Mouse (Mus musculus) stomach, embryonic 16.5 days (tissue): ENCODE measurements at regions not wholly inside any gene's neighbourhood (a gene's known extent, or its start where the extent isn't known, plus 50 kb on each side); places are given as distances from the start of the nearest gene placed in this dataset.
A peak's percentile ranks its signal among the peaks of the same experiment; 100 is the strongest.

Source experiments
- ATAC-seq: fragments of 200-750 bp; cut with Nextera tagmentation; 2 replicates; pipeline ENCODE4 v1.8.0; 2017; ENCODE audit warnings: moderate number of reproducible peaks, moderate TSS enrichment; ENCODE audit not compliant: insufficient read depth, low FRiP score
- H3K27ac ChIP-seq: fragments of 300-500 bp; sonication (generic); 2 replicates; pipeline ENCODE4 v1.5.1; 2014; ENCODE audit warnings: low read length
- H3K27me3 ChIP-seq: fragments of 300-500 bp; sonication (generic); 2 replicates; pipeline ENCODE4 v1.6.1; 2014; ENCODE audit warnings: low read length, control low read depth, mixed read lengths; ENCODE audit not compliant: control insufficient read depth, insufficient read depth
- H3K36me3 ChIP-seq: fragments of 300-500 bp; sonication (generic); 2 replicates; pipeline ENCODE4 v1.6.1; 2014; ENCODE audit warnings: low read length; ENCODE audit not compliant: control insufficient read depth, insufficient read depth
- H3K4me1 ChIP-seq: fragments of 300-500 bp; sonication (generic); 2 replicates; pipeline ENCODE4 v1.6.1; 2014; ENCODE audit warnings: low read length, control low read depth, mixed read lengths; ENCODE audit not compliant: control insufficient read depth, insufficient read depth
- H3K4me2 ChIP-seq: fragments of 300-500 bp; sonication (generic); 2 replicates; pipeline ENCODE4 v1.6.1; 2014; ENCODE audit warnings: low read depth, low read length, mixed read lengths
- H3K4me3 ChIP-seq: fragments of 300-500 bp; sonication (generic); replicated peaks from 2 replicates; pipeline ENCODE4 v1.5.1; 2014; ENCODE audit warnings: mild to moderate bottlenecking, low read length
- H3K9ac ChIP-seq: fragments of 300-500 bp; sonication (generic); 2 replicates; pipeline ENCODE4 v1.6.1; 2014; ENCODE audit warnings: low read length
- H3K9me3 ChIP-seq: fragments of 300-500 bp; sonication (generic); replicated peaks from 2 replicates; pipeline ENCODE4 v1.6.1; 2016; ENCODE audit warnings: low read length, control low read depth; ENCODE audit not compliant: control insufficient read depth
- WGBS: fragments of 180-500 bp; shearing (Covaris S2); extraction: QIAGEN DNeasy Blood & Tissue Kit; methylation state at CpG from one replicate; pipeline ENCODE4 v1.1.7; 2014; 5-methylcytosine and 5-hydroxymethylcytosine counted together

DNA sequence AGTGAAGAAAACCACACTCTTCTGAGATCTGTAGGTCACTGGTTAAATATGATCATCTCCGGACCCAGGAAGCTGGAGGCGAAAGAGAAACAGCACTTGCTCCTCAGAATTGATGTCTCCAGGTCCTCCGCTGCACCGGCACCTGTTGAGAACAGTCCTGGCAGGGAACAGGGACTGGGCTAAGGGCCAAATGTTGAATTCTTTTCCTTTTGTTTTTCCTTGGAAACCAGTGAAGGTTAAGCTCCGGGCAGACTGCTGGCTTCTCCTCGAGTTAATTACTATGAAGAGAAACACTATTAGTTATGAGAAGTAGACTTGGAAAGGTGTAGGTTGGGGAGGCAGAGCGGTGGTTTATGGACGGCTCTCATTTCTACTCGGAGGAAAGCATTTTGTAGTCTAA, 242.7 kb downstream of the Rngtt start:
- Histone ChIP-seq H3K27ac (no peak overlapping the region), H3K4me1 (peaks cover 5% of the 10 kb centered on the region; the same call in 1 of the 2 replicates), H3K4me2 (no peak overlapping the region), H3K36me3 (no peaks in the 10 kb centered on the region), H3K9ac (no peak overlapping the region), H3K27me3 (no peaks in the 10 kb centered on the region), H3K9me3 (no peaks in the 10 kb centered on the region), H3K4me3 (no peak overlapping the region)
- WGBS = 53% methylated on average over 9 of the region's 9 CpGs
- ATAC-seq = no peak

DNA sequence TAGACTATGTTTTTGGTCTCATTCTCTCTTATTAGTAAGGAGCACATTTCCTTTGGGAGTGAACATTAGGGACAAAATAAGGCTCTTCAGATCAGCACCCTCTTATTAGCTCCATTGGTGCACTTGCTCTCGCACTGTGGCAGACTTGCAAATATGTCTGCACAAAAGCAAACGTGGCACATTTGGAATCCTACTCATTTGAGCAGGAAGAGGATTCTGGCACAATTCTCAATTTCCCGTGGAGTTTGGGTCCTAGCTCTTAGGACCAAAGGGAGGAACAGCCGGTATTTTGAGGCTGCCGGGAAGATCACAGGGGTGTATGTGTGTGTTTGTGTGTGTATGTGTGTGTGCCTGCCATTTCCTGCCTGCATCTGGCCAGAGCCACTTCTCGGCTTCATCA, 244.5 kb downstream of the Rngtt start:
- H3K27ac ChIP-seq = no peak overlapping the region
- no peak overlapping the region for H3K9ac ChIP-seq
- H3K9me3 ChIP-seq = no peaks in the 10 kb centered on the region
- no peaks in the 10 kb centered on the region for H3K27me3 ChIP-seq
- no peak for ATAC-seq
- H3K4me3 ChIP-seq = no peak overlapping the region
- no peaks in the 10 kb centered on the region for H3K36me3 ChIP-seq
- 40% methylated on average over 6 of the region's 6 CpGs for WGBS
- H3K4me1 ChIP-seq = peaks cover 5% of the 10 kb centered on the region; the same call in 1 of the 2 replicates
- no peak overlapping the region for H3K4me2 ChIP-seq

DNA sequence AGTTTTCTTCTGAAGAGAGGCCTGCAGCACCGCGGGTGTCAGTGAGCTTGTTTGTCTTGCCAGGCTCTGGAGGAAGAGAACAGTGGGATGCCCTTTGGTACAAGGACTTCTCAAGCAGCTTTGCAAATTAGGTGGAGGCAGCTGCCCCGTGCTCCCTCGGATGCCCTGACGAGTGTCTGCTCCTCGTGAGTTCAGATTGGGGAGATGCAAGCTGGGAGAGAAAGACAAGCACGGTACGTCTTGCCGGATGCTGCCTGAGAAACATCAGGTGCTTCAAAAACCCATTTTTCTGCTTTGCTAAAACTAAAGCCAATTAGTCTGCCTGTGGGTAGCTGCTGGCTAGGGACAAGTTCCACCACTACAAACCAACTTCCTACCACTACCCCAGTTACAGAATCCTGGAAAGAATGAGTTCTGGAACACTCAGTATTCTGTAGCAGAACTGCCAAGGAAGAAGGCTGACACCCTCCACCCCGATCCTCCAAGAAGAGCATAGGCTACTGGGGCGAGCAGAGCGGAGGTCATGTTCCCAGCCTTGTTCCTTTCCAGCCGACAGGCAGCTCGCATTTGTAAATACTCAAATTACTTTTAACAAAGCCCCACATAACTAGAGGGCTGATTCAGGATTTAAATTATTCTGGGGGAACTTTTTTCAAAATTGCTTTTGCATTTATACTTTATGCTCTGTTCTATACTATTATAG, 245.3 kb downstream of the Rngtt start:
- WGBS = 18% methylated on average over 14 of the region's 14 CpGs
- H3K36me3 ChIP-seq = no peaks in the 10 kb centered on the region
- H3K4me1 ChIP-seq = peaks cover 5% of the 10 kb centered on the region; the same call in 1 of the 2 replicates
- no peak overlapping the region for H3K9ac ChIP-seq
- no peak for ATAC-seq
- H3K27me3 ChIP-seq = no peaks in the 10 kb centered on the region
- H3K4me2 ChIP-seq = 0 out of 2 replicates have a peak overlapping the region, but pooled peaks have one; percentile 5
- no peaks in the 10 kb centered on the region for H3K9me3 ChIP-seq
- H3K4me3 ChIP-seq = no peak overlapping the region
- no peak overlapping the region for H3K27ac ChIP-seq

DNA sequence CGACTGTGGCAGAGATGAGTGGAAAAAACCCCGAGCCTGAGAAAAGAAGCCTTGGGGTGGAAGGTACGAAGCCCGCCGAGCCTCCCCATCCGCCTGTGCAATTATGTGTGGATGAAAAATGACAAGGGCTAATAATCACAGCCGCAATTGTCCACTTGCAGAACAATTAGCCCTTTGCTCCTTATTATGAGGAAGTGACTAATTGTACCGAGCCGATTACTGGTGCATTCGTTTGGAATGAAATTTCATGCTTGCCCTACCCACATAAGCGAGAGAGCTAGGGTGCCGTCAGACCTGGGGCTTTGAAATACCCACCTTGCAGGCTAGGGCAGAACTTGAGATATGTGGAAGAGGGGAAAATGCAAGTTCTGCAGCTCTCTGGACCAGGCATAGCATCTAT, 245.9 kb downstream of the Rngtt start:
- WGBS = 58% methylated on average over 12 of the region's 12 CpGs

DNA sequence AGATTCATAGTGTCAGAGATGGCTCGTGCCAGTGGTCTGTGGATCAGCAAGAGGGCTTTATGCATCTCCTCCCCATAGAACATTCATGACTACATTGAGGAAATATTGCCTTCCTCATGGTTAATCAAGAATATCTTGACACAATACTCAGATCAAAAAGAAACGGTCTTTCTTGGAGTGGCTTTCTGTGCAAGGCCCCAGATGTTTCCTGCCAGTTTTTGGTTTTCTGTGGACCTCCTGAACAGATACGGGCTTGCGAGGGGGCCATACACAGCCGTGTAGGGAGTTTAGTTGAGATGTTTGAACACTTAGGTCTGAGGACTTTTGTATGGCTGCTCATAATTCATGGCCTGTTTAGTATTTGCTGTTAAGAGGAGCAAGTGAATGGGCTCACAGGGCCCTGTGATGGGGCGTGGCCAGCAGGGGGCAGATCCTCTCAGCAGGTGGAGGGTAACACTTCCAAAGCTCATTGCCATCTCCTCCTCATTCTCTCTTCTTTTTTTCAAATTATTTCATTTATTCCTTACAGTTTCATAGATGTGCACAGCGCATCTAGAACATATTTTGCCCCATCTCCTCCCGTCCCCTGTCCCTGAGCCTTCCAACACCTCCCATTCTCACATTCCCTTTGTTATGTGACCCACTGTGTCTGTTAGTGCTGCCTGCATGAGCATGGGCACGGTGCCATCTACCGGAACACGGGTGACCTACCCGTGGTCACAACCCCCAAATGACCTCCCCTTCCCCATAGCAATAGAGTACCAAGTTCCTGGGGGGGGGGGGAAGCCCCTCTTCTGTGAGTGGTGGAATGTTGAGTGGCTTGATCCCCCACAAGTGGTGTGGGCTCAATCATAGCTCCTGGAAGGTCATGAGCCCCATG, 246.8 kb downstream of the Rngtt start:
- no peak overlapping the region for H3K4me3 ChIP-seq
- no peak for ATAC-seq
- no peaks in the 10 kb centered on the region for H3K36me3 ChIP-seq
- H3K4me2 ChIP-seq = no peak overlapping the region
- no peaks in the 10 kb centered on the region for H3K27me3 ChIP-seq
- no peak overlapping the region for H3K27ac ChIP-seq
- 68% methylated on average over 12 of the region's 12 CpGs for WGBS
- H3K9ac ChIP-seq = no peak overlapping the region
- no peaks in the 10 kb centered on the region for H3K9me3 ChIP-seq
- peaks cover 5% of the 10 kb centered on the region; the same call in 1 of the 2 replicates for H3K4me1 ChIP-seq

More for the DNA sequence above, 245.9 kb downstream of the Rngtt start:
- Histone ChIP-seq H3K4me2 (no peak overlapping the region), H3K9ac (no peak overlapping the region), H3K27me3 (no peaks in the 10 kb centered on the region), H3K9me3 (no peaks in the 10 kb centered on the region), H3K36me3 (no peaks in the 10 kb centered on the region), H3K4me1 (peaks cover 5% of the 10 kb centered on the region; the same call in 1 of the 2 replicates), H3K4me3 (no peak overlapping the region), H3K27ac (no peak overlapping the region)
- no peak for ATAC-seq

DNA sequence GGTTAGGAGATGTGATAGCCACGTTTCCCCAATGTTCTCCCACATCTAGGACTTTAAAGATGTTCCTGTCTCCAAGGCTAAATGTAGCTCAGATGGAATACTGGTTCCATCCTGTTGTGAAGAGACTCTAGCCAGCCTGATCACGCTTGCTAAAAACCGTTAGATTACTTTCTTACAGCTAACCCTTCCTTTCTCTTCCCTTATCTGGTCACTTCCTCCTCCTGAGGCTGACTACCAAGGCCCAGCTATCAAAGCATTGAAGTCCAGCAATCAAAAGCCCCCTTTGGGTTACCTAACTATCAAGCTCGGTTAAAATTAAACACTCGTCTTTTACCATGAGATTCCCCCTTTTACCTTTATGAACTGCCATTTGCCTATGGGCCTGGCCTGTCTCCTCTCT, 260.2 kb downstream of the Rngtt start:
- Histone ChIP-seq H3K27me3 (no peaks in the 10 kb centered on the region), H3K4me2 (no peak overlapping the region), H3K4me1 (no peaks in the 10 kb centered on the region), H3K4me3 (no peak overlapping the region), H3K36me3 (no peaks in the 10 kb centered on the region), H3K9me3 (no peaks in the 10 kb centered on the region), H3K27ac (no peak overlapping the region), H3K9ac (no peak overlapping the region)
- ATAC-seq = no peak
- 82% methylated on average over 5 of the region's 5 CpGs for WGBS

DNA sequence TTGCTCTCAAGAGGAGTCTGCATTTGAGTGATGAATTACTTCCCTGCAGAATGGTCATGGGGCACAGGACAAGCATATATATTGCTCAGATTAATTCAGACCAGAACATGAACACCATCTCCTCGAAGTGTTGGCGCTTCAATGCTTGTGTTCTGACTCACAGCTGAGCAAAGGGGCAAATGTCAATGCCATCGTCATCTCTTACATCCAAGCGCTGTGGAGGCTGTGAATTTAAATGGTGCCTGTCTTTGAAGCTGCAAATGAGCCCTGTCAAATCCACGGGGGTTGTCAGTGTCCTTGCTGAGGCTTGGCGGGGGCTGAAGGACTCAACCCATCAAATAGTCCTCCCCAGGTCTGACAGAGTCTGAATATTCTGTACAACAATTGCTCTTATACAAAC, 261.2 kb downstream of the Rngtt start:
- no peaks in the 10 kb centered on the region for H3K4me1 ChIP-seq
- H3K27ac ChIP-seq = no peak overlapping the region
- no peak overlapping the region for H3K4me3 ChIP-seq
- no peak for ATAC-seq
- no peaks in the 10 kb centered on the region for H3K27me3 ChIP-seq
- no peak overlapping the region for H3K4me2 ChIP-seq
- no peak overlapping the region for H3K9ac ChIP-seq
- no peaks in the 10 kb centered on the region for H3K36me3 ChIP-seq
- no peaks in the 10 kb centered on the region for H3K9me3 ChIP-seq
- 57% methylated on average over 6 of the region's 6 CpGs for WGBS

DNA sequence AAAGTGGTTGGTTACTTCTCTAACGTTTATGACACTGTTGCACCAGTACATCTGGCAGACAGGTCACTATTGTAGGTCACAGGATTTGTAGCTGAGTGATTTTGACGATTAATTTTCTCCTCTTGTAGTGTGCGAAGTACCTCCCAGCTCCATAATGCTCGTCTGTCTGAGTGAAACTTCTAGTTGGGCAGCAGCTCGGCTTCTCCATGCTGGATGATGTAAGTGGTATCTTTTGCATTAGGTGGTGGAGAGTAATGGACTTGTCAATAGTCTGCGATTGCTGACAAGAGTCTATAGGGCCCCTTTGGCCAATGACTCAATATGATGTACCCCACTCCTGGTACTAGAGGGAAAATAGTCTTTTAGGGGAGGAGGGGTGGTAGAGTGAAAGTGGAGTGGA, 267.5 kb downstream of the Rngtt start:
- H3K36me3 ChIP-seq = no peaks in the 10 kb centered on the region
- no peak overlapping the region for H3K4me2 ChIP-seq
- H3K27me3 ChIP-seq = no peaks in the 10 kb centered on the region
- WGBS = 89% methylated on average over 6 of the region's 6 CpGs
- H3K9ac ChIP-seq = no peak overlapping the region
- no peak overlapping the region for H3K27ac ChIP-seq
- no peak overlapping the region for H3K4me3 ChIP-seq
- H3K9me3 ChIP-seq = no peaks in the 10 kb centered on the region; the same call in 1 of the 2 replicates
- no peaks in the 10 kb centered on the region for H3K4me1 ChIP-seq
- no peak for ATAC-seq

DNA sequence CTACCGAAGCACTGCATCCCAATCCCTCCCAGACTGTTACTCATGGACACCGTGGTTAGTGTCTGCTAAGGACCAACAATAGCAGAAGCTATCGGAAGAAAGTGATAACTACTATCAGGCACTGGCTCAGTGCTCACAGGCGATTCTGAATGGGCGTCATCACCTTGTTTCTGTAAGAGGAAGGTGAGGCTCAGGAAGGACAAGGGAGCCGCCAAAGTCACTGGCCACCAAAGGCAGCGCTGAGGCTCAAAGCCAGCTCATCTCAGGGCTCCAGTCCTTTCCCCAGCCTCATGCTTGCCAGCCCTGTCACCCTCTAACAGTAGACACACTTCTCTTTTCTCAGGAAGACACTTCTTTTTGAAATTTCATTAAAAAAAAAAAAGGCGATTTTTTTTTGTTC, 270.4 kb downstream of the Rngtt start:
- H3K4me1 ChIP-seq = no peaks in the 10 kb centered on the region

More for the DNA sequence above, 270.4 kb downstream of the Rngtt start:
- Histone ChIP-seq H3K27me3 (no peaks in the 10 kb centered on the region), H3K4me2 (no peak overlapping the region), H3K27ac (no peak overlapping the region), H3K4me3 (no peak overlapping the region), H3K36me3 (no peaks in the 10 kb centered on the region), H3K9me3 (no peaks in the 10 kb centered on the region; the same call in 1 of the 2 replicates), H3K9ac (no peak overlapping the region)
- WGBS = 80% methylated on average over 8 of the region's 8 CpGs
- ATAC-seq = no peak
